Mouse (Mus musculus) thymus, postnatal 10 days (tissue): ENCODE data around the gene Gm20509.
"Not testable (repeated sequence)": the region's sequence is repeated elsewhere in the genome, so short reads cannot be mapped to it uniquely, and the experiment has no call there.

Source experiments
- DNase-seq, 2 experiments: peaks; one replicate each; pipeline ENCODE4 v3.0.0; 2021; ENCODE audit warnings: low spot score in 2 of 2

Gm20509 gene

DNA sequence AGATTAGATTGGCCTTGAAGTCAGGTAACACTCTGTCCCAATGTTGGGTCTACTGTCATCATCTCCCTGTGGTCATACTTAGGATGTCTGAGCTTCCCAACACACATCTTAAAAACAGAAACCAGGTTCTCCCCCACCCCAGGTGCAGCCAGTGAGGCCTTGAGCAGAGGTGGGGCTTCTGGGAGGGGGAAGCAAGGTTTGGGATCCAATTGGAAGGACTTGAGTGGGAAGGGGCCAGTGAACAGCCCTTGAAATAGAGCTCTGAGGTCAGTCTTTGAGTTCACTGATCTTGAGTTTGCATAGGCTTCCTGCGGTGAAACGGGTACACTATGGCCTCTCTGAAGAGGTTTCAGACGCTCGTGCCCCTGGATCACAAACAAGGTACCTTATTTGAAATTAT, at the start of gene Gm20509:
Gene Gm20509, plus strand, starts transcription at position 290 of the 400 bp plus-strand sequence.
- DNase-seq = no peak

DNA sequence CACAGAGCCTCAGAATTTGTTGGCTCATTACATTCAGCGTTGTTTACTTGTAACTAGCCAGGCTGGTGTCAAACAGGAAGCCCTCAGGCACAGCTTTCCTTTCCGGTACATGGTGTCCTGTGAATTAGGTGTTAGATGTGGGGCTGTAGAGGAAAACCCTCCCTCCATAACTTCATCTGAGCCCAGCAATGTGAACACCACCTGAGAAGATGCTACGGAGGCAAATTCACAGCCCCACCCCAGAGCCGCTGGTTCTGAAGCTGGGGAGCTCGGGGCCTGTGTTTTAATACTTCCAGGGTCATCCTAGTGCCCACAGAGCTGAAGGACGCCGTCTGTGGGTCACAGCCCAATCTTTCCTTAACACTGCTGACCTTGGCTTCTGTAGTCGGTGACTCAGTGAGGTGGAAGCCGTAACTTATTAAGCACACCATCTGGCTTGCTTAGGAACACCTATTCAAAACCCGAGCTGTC, 46.8 kb upstream of the Gm20509 start:
- DNase-seq = no peak

DNA sequence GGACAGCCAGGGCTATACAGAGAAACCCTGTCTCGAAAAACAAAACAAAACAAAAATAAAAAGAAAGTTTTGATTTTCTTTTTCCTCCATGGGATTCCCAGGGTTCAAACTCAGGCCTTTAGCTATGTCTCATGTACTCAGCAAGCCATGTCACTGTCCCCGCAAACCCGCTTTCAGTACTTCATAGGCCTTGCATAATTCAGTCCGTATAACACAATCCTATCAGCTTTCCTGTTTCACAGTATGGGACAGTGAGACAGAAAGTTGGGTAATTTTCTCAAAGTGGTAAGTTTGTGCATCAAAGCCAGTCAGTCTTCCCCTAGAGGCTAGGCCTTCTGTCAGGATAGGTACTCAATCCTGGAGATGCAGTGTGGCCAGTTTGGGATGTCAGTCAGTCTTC, 43.0 kb upstream of the Gm20509 start:
- DNase-seq = no peak

DNA sequence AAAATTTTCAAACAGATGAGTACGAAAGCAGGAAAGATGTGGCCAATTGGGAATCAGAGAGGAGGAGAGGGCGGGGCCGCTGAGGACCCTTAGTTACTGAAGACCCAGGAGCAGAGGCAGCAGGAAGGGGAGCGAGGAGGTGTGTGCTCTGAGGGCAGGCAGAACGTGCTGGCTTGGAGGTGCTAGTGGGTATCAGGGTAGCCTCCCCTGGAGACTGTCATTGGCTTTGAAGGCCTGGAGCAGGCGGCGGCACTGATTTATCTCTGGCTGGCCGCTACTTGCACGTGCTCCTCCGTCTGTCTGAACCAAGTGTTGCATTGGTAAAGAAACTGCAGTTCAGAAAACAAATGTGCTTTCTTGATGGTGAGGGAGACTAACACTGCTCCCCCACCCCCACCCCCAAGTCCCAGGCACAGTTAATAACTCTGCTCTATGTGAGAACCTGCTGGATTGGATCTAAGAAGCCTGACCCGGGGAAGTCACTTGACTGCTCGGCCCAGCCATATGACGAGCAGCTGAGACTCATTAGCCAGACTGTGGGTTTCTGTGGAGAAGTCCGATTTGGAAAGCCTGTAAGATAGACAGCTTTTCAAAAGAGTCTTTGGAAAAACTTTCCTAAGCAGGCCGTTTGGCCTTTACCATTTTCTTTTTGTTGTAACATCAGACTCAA, 38.5 kb upstream of the Gm20509 start:
- DNase-seq = no peak

DNA sequence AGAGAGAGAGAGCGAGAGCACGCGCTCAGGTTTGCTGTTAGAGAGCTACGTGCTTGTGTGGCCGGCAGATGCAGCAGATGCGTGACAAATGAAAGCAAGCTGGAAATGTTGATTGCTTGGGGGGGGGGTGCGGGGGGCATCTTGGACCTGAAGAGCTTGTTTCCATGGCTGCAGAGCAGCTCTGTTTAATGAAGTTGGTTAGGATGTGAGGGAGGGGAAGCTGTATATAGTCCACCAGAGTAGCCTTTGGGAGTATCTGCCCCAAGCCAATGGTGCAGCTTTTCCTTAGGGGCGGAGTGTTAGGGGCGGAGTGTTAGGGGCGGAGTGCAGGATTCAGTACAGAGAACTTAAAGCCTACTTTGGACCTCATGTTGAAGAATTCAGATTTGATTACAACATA, 35.2 kb upstream of the Gm20509 start:
- no peak for DNase-seq

DNA sequence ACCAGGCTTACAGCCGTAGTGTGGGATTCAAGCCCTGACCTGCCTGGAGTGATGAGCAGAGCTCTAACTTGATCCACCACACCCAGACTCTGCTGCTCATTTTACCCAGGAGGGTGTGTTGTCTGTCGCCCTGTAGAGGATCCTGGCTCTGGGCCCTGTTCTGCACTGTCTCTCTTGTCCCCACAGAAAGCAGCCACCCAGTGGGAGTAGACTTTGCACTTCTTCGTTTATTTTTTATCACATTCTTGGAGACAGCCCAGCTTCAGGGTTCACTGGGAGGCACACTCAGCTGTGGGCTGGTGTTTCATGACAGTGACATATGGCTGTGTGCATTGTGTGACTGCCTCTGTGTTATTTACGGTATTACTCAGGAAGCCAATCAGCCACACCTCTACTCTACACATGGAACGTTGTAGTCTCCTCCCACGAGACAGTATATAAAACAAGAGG, 34.0 kb upstream of the Gm20509 start:
- no peak for DNase-seq

DNA sequence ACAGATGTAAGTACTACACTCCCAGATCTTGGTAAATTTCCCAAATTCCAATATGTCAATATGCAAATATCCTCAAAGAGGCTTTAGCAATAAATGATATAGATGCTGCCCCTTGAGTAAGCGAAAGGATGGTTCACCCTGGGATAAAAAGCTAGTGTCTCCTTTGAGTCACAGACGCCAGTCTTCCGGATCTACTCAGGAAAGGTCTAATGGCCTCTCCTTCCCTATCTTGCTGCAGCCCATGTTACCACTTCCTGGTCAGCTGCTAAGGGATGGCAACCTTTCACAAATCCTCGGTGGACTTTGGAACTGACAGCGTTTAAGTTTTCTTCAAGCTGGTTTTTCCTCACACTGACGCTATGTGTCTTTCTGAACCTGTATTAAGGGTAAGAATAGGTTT, 33.6 kb upstream of the Gm20509 start:
- DNase-seq = no peak

DNA sequence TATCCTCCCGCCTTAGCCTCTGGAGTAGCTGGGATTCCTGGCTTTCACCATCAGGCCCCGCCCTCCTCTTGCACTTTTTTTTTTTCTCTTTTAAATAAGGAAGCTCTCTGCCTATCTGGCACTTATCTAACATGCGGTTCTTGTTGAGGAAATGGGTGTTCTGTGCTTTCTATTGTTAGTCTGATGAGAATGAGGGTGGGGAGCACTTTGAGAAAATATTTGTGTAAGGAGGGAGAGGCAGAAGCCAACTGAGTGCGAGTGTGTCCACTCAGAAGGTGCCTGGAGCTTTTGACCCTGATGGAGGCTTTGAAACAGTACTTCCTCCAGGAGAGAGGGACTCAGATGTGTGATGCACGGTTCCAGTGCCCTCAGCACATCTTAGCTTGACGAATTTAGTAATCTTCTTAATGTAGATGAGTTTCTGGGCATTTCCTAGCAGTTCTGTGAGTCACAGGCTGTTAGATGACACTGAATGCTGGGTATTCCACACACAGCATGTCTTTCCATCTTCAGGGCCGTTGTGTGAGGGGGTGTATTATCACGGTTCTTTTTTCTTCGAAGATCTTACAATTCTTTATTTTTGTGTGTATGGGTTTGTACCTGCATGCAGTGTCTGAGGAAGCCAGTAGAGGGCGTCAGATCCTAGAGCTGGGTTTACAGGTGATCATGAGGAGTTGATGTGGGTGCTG, 31.2 kb upstream of the Gm20509 start:
- no peak for DNase-seq

DNA sequence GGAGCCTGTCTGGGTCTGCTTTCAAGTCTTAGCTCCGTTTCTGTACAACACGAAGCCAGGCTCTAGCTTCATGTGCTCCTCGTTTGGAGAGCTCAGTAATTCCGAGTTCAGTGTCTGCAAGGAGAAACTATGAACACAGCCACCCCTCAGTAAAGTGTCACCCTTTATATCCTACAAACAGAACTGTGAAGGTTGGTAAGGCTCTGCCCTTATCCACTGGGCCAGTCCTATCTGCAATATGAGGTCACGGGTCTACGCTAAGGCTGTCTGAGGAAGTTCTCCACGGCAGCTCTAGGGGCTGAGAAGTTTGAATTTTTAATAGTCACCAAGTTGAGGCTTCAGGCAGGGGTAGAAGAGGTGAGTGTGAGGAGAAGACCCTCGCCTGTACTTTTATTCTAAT, 29.8 kb upstream of the Gm20509 start:
- no peak for DNase-seq

DNA sequence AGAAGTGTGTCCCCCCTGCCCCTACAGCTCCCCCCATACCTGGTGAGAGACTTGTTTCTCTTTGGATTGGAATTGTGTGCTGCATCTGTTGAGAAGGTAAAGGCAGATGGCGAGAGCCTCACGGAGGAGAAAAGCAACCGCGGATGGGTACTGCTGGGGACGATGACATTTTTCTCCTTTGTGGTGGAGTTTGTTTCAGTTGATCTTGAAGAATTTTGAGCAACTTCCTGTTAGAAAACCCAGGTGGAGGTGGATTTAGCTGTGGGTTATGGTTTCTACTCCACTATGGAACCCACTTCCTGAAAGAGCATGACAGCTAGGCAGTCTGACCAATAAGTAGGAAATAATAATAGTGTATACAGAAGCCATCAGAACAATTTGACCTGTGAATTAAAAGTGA, 29.1 kb upstream of the Gm20509 start:
- peak; percentile 36 to 39 for DNase-seq

DNA sequence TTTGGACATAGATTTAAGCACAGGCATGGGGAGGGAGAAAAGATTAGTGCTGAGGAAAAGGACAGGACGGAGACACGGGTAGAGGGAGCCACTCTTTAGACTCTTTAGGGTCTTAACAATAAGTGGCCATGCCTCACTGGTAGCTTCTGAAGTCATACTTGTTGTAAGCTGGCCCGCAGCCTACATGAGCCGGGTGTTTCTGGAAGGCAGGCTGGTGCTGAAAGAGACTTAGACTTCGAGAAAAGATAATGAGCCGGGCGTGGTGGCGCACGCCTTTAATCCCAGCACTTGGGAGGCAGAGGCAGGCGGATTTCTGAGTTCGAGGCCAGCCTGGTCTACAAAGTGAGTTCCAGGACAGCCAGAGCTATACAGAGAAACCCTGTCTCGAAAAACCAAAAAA, 22.9 kb upstream of the Gm20509 start:
- not testable (repeated sequence) for DNase-seq

DNA sequence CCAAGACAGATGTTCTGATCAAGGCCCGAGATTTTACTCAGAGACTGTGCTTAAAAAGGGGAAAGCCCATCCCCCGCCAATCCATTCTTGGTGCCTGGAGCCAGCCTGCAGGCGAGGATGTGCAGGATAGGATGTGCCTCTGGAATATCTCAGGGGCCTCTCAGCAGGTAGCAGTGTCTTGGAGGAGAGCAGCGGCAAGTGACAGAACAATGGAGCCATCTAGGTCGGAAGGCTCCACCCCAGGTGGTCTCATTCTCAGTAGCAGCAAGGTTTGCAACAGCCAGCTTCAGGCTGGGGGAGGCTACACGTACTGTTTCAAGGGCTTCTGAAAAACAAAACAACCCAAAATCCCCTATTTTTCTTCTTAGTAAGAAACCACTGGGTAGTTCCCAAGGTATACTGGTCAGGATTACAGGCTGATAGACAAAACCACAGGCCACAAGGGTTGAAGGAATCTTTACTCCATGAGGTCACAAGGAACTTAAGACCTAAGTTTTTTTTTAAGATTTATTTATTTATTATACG, 22.4 kb upstream of the Gm20509 start:
- no peak for DNase-seq

DNA sequence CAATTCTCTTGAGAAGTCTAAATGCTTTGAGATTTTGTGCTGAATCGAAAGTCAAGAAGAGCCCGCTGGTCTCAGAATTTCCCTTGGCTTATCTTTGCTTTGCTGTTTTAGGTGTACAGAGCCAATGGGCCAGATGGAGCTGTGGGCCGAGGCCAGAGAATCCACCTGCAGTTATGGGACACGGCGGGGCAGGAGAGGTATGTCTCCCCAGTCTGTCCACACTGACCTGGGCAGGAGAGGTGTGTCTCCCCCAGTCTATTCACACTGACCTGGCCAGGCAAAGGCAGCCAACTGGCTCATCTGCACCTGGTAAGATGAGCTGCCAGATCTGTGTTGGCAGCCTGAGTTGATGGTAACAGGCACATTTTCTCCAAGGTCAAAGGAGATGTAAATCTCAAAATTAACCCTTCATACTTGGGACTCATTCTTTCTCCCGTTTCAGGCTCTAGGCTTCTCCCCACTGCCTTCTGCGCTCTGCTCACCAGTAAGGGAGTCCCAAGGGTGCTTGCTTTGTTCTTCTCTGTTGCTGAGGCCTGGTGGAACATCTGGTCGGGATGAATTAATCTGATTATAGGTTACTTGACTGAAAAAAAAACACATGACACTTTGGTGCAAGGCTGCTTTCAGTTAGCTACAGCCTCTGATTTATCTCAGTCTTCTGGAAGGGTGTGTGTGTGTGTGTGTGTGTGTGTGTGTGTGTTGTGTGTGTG, 19.8 kb upstream of the Gm20509 start:
- no peak for DNase-seq

DNA sequence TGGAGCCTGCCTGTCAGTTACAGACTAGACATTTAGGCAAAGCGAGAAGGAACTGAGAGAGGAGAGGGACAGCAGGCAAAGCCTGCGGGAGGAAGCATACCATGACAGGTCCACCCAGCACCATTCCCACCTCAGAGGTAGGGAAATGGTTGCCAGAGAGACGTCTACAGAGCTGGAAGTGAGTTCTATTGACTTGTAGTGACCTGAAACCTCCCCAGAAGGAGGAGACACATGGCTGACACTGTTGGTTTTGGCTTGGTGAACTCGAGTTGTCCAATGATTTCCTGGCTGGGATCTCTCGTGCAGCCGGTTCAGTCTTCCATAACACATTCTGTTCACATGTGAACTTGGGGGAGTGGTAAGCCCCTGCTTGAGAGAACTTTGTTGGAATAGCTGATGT, 18.3 kb upstream of the Gm20509 start:
- DNase-seq = no peak

DNA sequence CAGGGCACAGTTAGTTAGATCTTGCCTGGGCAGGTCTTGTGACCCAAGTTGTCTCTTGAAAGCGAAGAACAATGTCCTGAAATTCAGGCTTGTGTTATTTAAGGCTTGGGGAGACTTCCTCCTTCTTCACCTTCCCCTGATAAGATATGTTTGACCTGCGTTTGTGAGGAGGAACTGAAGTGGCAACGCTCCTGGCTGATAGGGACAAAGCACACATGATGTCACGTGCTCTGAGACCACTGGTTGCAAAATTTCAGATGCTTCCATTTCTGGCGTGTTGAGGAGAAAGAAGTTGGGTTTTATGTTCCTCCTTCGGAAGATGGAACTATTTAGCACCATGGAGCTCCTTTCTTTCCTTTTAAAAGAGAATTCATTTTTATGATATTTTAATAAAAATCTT, 16.4 kb upstream of the Gm20509 start:
- no peak for DNase-seq

DNA sequence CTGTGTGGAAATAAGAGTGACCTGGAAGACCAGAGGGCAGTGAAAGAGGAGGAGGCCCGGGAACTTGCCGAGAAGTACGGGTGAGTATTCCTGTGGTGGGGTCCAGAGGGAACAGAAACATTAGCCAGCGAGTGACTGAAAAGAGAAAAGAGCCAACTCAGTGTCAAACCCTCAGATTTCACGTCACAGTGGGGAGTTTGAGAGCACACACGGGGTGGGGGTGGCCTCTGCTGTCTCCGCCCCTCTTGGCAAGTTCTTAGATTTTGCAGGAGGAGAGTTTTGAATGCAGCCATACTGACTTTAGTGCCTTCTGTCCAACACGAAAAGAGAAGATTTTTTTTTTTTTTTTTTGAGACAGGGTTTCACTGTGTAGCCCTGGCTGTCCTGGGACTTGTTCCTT, 15.1 kb upstream of the Gm20509 start:
- peak in 1 of 2 experiments; percentile 33 for DNase-seq

DNA sequence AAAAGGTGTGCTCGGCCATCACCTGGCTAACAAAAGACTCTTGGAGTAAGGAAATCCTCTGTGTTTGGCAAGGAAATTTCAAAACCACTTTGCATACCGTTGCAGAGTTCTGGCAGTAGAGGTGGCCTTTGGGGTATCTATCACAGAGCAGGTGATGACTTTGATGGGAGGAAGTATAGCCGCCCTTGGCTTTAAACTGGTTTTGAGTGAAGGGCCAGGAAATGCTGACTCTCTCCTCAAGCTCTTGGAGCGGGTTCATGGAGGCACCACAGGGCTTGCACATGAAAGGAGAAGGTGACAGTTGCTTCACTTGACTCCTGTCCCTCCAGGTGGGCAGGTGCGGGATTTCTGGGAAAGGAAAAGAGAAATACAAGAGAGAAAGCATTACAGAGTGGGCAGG, 14.7 kb upstream of the Gm20509 start:
- DNase-seq = no peak

DNA sequence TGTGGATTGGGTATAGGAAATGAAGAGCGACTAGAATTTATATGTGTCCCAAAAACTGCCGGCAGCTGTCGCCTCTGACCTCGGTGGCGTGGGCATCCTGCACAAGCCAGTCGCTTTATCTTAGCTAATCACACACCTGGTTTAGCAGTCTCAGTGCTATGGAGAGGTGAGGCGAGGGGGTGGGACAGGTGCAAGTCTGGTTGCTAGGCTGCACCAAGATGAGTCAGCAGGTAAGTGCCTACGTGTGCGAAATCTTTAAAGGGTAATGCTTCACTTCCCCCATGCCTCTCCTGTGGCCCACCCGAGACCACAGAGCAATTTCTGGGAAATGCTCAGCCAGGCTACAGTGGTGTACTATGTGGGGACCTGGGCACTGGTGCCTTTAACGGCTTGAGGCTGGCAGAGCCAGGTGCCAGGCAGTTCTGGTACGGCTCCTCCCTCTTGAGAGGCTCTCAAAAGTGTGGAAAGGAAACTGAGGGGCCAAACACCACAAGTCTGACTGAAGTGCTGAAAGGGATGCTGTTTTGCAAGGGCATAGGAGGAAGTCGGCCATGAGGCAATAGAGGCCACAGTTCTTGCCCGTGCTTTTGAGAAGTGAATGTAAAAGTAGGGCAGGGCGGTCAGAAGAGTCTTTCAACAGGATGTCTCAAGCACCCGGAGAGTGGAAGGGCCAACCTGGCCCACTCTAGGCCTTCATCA, 12.9 kb upstream of the Gm20509 start:
- peak; percentile 46 to 49 for DNase-seq

DNA sequence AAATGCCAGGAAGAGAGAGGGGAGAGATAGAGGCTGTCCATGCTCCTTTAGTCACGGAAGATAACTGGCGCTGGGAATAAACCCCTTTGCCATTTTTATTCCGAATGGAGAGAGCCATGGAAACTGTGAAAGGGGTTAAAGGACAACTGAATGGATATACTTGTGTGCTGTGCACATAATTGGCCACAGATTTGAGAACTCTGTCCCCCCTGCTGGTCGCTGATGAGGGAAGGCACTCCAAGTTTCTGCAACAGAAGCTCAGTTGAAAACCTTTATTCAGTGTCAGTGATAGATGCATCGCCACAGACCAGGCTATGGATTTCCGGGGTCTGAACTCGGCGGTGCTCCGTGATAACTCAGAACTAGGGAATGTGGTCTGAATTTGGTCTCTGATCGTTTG, 12.1 kb upstream of the Gm20509 start:
- DNase-seq = no peak

DNA sequence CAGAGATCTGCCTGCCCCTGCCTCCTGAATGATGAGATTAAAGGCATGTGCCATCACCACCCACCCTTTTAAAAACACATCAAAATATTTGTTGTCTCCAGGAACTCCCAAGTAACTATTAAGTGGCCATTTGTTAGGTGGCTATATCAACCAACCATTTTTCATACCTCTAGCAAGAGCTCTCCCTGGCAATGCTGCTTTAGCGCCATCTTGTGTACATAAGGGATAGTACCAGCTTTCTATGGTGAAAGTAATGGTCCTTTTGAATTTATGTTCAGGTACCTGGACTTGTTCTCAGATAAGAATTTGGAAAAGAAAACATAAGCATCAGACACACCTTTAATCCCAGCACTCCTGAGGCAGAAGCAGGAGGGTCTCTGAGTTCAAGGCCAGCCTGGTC, 10.5 kb upstream of the Gm20509 start:
- peak in 1 of 2 experiments; percentile 64 for DNase-seq

DNA sequence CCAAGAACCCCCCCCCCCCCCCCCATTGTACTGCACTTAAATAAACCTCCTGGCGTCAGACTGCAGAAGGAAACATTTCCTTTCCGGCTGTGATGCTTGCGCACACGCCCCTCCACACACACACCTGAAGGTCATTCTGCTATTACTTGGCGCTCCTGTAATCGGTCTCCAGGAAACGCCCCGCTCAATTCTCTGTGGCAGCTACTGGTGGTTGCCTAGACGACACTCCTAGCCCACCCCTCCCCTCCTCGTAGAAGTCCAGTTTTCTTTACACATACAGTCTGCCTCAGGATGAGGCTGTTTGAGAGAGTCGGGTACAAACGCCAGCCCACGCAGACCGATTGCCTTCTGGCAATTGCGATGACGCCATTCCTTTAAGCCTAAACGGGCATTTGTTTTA, 7.7 kb upstream of the Gm20509 start:
- DNase-seq = no peak

DNA sequence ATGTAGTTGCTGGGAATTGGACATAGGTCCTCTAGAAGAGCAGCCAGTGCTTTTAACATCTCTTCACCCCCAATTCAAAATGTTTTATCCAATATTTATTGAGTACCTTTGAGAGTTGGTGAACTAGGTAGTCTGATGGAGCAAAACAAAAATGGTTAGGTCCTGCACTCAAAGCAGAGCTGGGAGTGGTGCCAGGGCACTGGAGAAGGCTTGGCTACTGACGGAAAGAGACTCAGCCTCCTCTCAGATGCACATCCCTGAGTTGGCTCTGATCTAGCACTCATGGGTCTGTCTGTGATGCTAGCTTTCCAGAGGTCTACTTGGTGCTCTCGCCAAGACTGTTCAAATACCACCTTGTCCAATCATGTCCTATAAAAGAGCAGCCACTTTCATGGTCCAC, 4.4 kb upstream of the Gm20509 start:
- no peak for DNase-seq
